Comparison of ENCODE assay signal across 9 mouse cellular contexts in genomic region chr10:93014059-93014795, GRCm38 (mm10).
DNase-seq lines count a peak whose midpoint lies in the region; TF ChIP-seq lines count a peak whose summit lies in the region.
"Had no signal": no experiment of that assay in that cellular context is flagged by ENCODE, and none has a peak within 500 bp of the region (broad histone marks: within the 10 kb centered on the region; RNA-seq: fewer than 3 reads in every experiment).

No protein-coding gene starts in this region.

- no peak for TF ChIP-seq POLR2A in spleen, adult 2 months (IDR thresholded peaks at IDR 0.05; ENCODE audit: low read depth, low read length)

- no peak overlapping the region for H3K4me3 ChIP-seq in spleen, adult 2 months (ENCODE audit: extremely low read depth, insufficient read depth, insufficient read length)
- H3K4me3 ChIP-seq: heart, embryonic 13.5 days had no signal

- H3K27ac ChIP-seq in spleen, adult 2 months (ENCODE audit: insufficient read depth, low read length) = no peak overlapping the region
- H3K27ac ChIP-seq: heart, embryonic 13.5 days had no signal

- no peaks in the 10 kb centered on the region for H3K36me3 ChIP-seq in spleen, adult 2 months (ENCODE audit: control insufficient read depth, insufficient read depth, low read length)
- H3K36me3 ChIP-seq: heart, embryonic 13.5 days had no signal

- intact Hi-C loops in left cerebral cortex, postnatal 14 days (cut with DNase I) = loop anchor here (5.0 to 10.0 kb wide), 5 partner anchors 359 to 1742 kb away; no protein-coding TSS in a partner anchor

- 51% methylated on average over 8 of the region's 8 CpGs for WGBS in spleen, adult 2 months

- no peaks in the 10 kb centered on the region for H3K4me1 ChIP-seq in spleen, adult 2 months (ENCODE audit: control insufficient read depth, insufficient read depth, insufficient read length)
- H3K4me1 ChIP-seq: heart, embryonic 13.5 days had no signal

- peak; percentile 66; the same call in 1 of the 2 replicates for TF ChIP-seq CTCF in spleen, adult 2 months (IDR thresholded peaks at IDR 0.05; ENCODE audit: extremely low read depth, insufficient read depth, insufficient read length, insufficient replicate concordance)

- peak; percentile 15 to 17 for DNase-seq in spleen, adult 2 months (ENCODE audit: low read depth in 1 of 2, low spot score in 2 of 2)
- no peak for DNase-seq in spleen, adult 12 weeks (ENCODE audit: low spot score)
- peak; percentile 50 to 54 for DNase-seq in adrenal gland, adult 18-20 months (ENCODE audit: low spot score in 2 of 2)
- peak; percentile 92 for DNase-seq in embryo, embryonic 10.5 days (ENCODE audit: low spot score)
- DNase-seq in heart, postnatal 4 days = peak; percentile 67
- peak; percentile 82 for DNase-seq in left cerebral cortex, postnatal 14 days (ENCODE audit: low spot score in 2 of 2)
- DNase-seq in neural tube, embryonic 10.5 days (ENCODE audit: extremely low spot score, low spot score) = peak; percentile 60
- DNase-seq in thymus, postnatal 4 days = peak; percentile 62

- no peaks in the 10 kb centered on the region; the same call in 1 of the 2 replicates for H3K27me3 ChIP-seq in spleen, adult 2 months (ENCODE audit: control insufficient read depth, insufficient read depth, low read length)
- H3K27me3 ChIP-seq: heart, embryonic 13.5 days had no signal
